Mouse (Mus musculus) gastrocnemius, postnatal 25 days (tissue): ENCODE measurements around the gene Cradd. TPM values are rescaled to one million over a fixed set of nuclear protein-coding genes. Genes with fewer than 3 reads are reported as not detected.

ENCODE experiments used
- total RNA-seq, 2 experiments: library from RNA; stranded (reverse); gene quantifications; 1 replicate in 1 of 2; 2 replicates in 1 of 2; pipeline ENCODE4 v1.2.3; 2021

The Cradd gene
- total RNA-seq, 2 experiments from 2014 or later: 8.3 to 8.5 TPM

Other genes with a start within 250 kb of the Cradd start
- gene Socs2, start 93.0 kb upstream of the Cradd start, total RNA-seq: 10 to 100 TPM in 1 of 2 experiments, 1 to 10 TPM in 1; 5.0 to 12.4 TPM
- 100 to 1,000 TPM; 285 to 318 TPM for gene Mrpl42, start 177.8 kb upstream of the Cradd start, total RNA-seq
- 10 to 100 TPM; 66.4 to 73.6 TPM for gene Ube2n, start 191.0 kb upstream of the Cradd start, total RNA-seq
- gene Nudt4, start 240.0 kb upstream of the Cradd start, total RNA-seq: 100 to 1,000 TPM; 179 to 274 TPM